Comparison of ENCODE assay signal across 8 mouse cellular contexts in the genomic region with DNA sequence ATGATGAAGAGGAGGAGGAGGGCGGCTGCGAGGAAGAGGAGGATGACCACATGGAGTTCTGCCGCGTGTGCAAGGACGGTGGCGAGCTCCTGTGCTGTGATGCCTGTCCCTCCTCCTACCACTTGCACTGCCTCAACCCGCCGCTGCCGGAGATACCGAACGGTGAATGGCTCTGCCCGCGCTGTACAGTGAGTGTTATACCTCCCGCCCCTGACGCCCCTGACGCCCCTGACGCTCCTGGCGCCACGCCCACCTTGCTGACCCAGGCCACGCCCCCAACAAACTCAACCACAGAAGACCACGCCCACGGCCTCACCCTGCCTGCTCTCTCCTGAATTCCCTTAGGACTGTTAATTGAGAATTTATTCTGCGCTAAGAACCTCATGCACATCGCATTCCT. TPM values are rescaled to one million over a fixed set of nuclear protein-coding genes. Genes with fewer than 3 reads are reported as not detected.
A peak's percentile ranks its signal among the peaks of the same experiment; 100 is the strongest.
DNase-seq lines count a peak whose midpoint lies in the region; ATAC-seq and TF ChIP-seq lines count a peak whose summit lies in the region.

No protein-coding gene starts in this region.

- H3K27me3 ChIP-seq in forebrain, embryonic 12.5 days = peaks cover 52% of the 10 kb centered on the region
- H3K27me3 ChIP-seq in limb, embryonic 14.5 days (ENCODE audit: control insufficient read depth, insufficient read depth, low read length) = peaks cover 16% of the 10 kb centered on the region; the same call in 1 of the 2 replicates

- peak; percentile 59 for ATAC-seq in forebrain, embryonic 12.5 days (ENCODE audit: low FRiP score)
- no peak for ATAC-seq in limb, embryonic 14.5 days (ENCODE audit: low FRiP score, low read depth)

- H3K4me2 ChIP-seq in forebrain, embryonic 12.5 days = peak overlapping the region; percentile 53
- peak overlapping the region; percentile 21; the same call in 1 of the 2 replicates for H3K4me2 ChIP-seq in limb, embryonic 14.5 days (replicated peaks; ENCODE audit: low read depth, low read length, severe bottlenecking)

- DNase-seq in lung, adult 18-20 months = peak; percentile 30 to 44
- DNase-seq in lung, adult 2 months = no peak
- peak; percentile 10 for DNase-seq in limb, embryonic 14.5 days (ENCODE audit: low spot score)
- DNase-seq in neural tube, embryonic 10.5 days (ENCODE audit: extremely low spot score, low spot score) = peak; percentile 73
- no peak for DNase-seq in cerebellum, adult 11-12 months
- no peak for DNase-seq in layer of hippocampus, adult 2 months (ENCODE audit: low spot score in 2 of 2)
- DNase-seq in adrenal gland, adult 2 months = no peak

- H3K36me3 ChIP-seq in forebrain, embryonic 12.5 days (replicated peaks) = no peaks in the 10 kb centered on the region
- H3K36me3 ChIP-seq in limb, embryonic 14.5 days (ENCODE audit: control insufficient read depth, insufficient read depth, low read length) = no peaks in the 10 kb centered on the region

- TF ChIP-seq CTCF in lung, adult 2 months (IDR thresholded peaks at IDR 0.05; ENCODE audit: insufficient read depth, low read length) = no peak
- TF ChIP-seq CTCF in layer of hippocampus, adult 2 months (conservative IDR thresholded peaks at IDR 0.05) = no peak

- peak overlapping the region; percentile 5; the same call in 1 of the 2 replicates for H3K9ac ChIP-seq in forebrain, embryonic 12.5 days
- no peak overlapping the region for H3K9ac ChIP-seq in limb, embryonic 14.5 days (ENCODE audit: low read depth, low read length, severe bottlenecking)

- no peak for TF ChIP-seq POLR2A in lung, adult 2 months (IDR thresholded peaks at IDR 0.05; ENCODE audit: borderline replicate concordance, extremely low read depth, low read depth, low read length)
- no peak for TF ChIP-seq POLR2A in limb, embryonic 14.5 days (IDR thresholded peaks at IDR 0.05; ENCODE audit: borderline replicate concordance, extremely low read depth, insufficient read depth, insufficient read length)

- H3K27ac ChIP-seq in forebrain, embryonic 12.5 days = no peak overlapping the region
- H3K27ac ChIP-seq in limb, embryonic 14.5 days (replicated peaks; ENCODE audit: low read depth, low read length) = no peak overlapping the region
- H3K27ac ChIP-seq in layer of hippocampus, adult 2 months = no peak overlapping the region

- H3K4me1 ChIP-seq in lung, adult 2 months (ENCODE audit: control insufficient read depth, insufficient read depth, low read length) = 0 out of 2 replicates have a peak, but pooled peaks cover 3% of the 10 kb centered on the region
- H3K4me1 ChIP-seq in forebrain, embryonic 12.5 days = peaks cover 27% of the 10 kb centered on the region
- no peaks in the 10 kb centered on the region for H3K4me1 ChIP-seq in limb, embryonic 14.5 days (ENCODE audit: control insufficient read depth, insufficient read depth, low read length)

- H3K9me3 ChIP-seq in forebrain, embryonic 12.5 days = no peaks in the 10 kb centered on the region
- no peaks in the 10 kb centered on the region for H3K9me3 ChIP-seq in limb, embryonic 14.5 days (ENCODE audit: control insufficient read depth, low read length)

- no peak overlapping the region for H3K4me3 ChIP-seq in lung, adult 2 months (replicated peaks; ENCODE audit: extremely low read depth, low read depth, low read length)
- peak overlapping the region; percentile 26 for H3K4me3 ChIP-seq in forebrain, embryonic 12.5 days (replicated peaks)
- H3K4me3 ChIP-seq in limb, embryonic 14.5 days (replicated peaks; ENCODE audit: low read length) = no peak overlapping the region
- no peak overlapping the region for H3K4me3 ChIP-seq in layer of hippocampus, adult 2 months

- WGBS in lung, adult 2 months = 3% methylated on average over 24 of the region's 24 CpGs
- 2% methylated on average over 24 of the region's 24 CpGs for WGBS in forebrain, embryonic 12.5 days
- WGBS in limb, embryonic 14.5 days = 2% methylated on average over 21 of the region's 24 CpGs

RNA-seq across cellular contexts. Expression of a gene that starts 22.4 kb away (rescaled TPM):
- 0.85 and 0.99 TPM in 2 replicates for polyA plus RNA-seq in lung, adult 2 months (2012; rRNA removed)
- 6.8 and 7.4 TPM in 2 replicates for polyA plus RNA-seq in forebrain, embryonic 12.5 days (2016; fragmentation: Nextera tagmentation; extraction: Ambion mirVana)
- 0.72 and 0.83 TPM in 2 replicates for polyA plus RNA-seq in limb, embryonic 14.5 days (2012; rRNA removed)
- 0.07 and 0.54 TPM in 2 replicates for polyA plus RNA-seq in limb, embryonic 14.5 days (2014; fragmentation: Nextera tagmentation; extraction: Ambion mirVana)
- 100 to 1,000 TPM; 118 to 121 TPM for total RNA-seq in layer of hippocampus, adult 2 months (2021)
- 1 to 10 TPM; 5.0 to 7.9 TPM for total RNA-seq in adrenal gland, adult 2 months (2021)
- 3.0 and 3.5 TPM in 2 replicates for polyA plus RNA-seq in adrenal gland, adult 2 months (2012; rRNA removed)

RNA-seq across cellular contexts. Expression of a gene that starts 35.3 kb away (rescaled TPM):
- polyA plus RNA-seq in lung, adult 2 months (2012; rRNA removed) = 20.3 and 43.0 TPM in 2 replicates
- polyA plus RNA-seq in forebrain, embryonic 12.5 days (2016; fragmentation: Nextera tagmentation; extraction: Ambion mirVana) = 319 and 331 TPM in 2 replicates
- polyA plus RNA-seq in limb, embryonic 14.5 days (2012; rRNA removed) = 296 and 760 TPM in 2 replicates
- polyA plus RNA-seq in limb, embryonic 14.5 days (2014; fragmentation: Nextera tagmentation; extraction: Ambion mirVana) = 422 and 460 TPM in 2 replicates
- total RNA-seq in layer of hippocampus, adult 2 months (2021) = 100 to 1,000 TPM; 186 to 202 TPM
- total RNA-seq in adrenal gland, adult 2 months (2021) = 100 to 1,000 TPM; 401 to 498 TPM
- polyA plus RNA-seq in adrenal gland, adult 2 months (2012; rRNA removed) = 12.3 and 12.5 TPM in 2 replicates

RNA-seq across cellular contexts. Expression of a gene that starts 42.1 kb away (rescaled TPM):
- 5.8 and 5.9 TPM in 2 replicates for polyA plus RNA-seq in lung, adult 2 months (2012; rRNA removed)
- 1.5 and 2.7 TPM in 2 replicates for polyA plus RNA-seq in forebrain, embryonic 12.5 days (2016; fragmentation: Nextera tagmentation; extraction: Ambion mirVana)
- polyA plus RNA-seq in limb, embryonic 14.5 days (2012; rRNA removed) = 0.92 and 1.1 TPM in 2 replicates
- polyA plus RNA-seq in limb, embryonic 14.5 days (2014; fragmentation: Nextera tagmentation; extraction: Ambion mirVana) = 0.39 and 0.50 TPM in 2 replicates
- 1 to 10 TPM; 6.5 to 7.7 TPM for total RNA-seq in layer of hippocampus, adult 2 months (2021)
- 1 to 10 TPM in 1 of 2 experiments, under 1 TPM in 1; 0.84 to 1.1 TPM for total RNA-seq in adrenal gland, adult 2 months (2021)
- 0.26 and 0.67 TPM in 2 replicates for polyA plus RNA-seq in adrenal gland, adult 2 months (2012; rRNA removed)

Comparison
In these comparisons a context has a peak if more than half of its experiments do, and no peak if none do; other contexts are left out.
1. DNase-seq: peak in lung, adult 18-20 months (2 of 2), limb, embryonic 14.5 days (single experiment) and neural tube, embryonic 10.5 days (single experiment); none in lung, adult 2 months (single experiment), cerebellum, adult 11-12 months (single experiment), layer of hippocampus, adult 2 months (0 of 2) and adrenal gland, adult 2 months (single experiment).